Mouse (Mus musculus) heart, postnatal 14 days (tissue): ENCODE measurements at regions not wholly inside any gene's neighbourhood (a gene's known extent, or its start where the extent isn't known, plus 50 kb on each side); places are given as distances from the start of the nearest gene placed in this dataset.

Source experiments
- DNase-seq, 2 experiments: peaks; one replicate each; pipeline ENCODE4 v3.0.0; 2021 to 2022
- intact Hi-C: fragments of 180-260 bp; cut with DNase I; formaldehyde crosslinking; loops from one replicate; pipeline ENCODE4 v1.15.1; 2025

DNA sequence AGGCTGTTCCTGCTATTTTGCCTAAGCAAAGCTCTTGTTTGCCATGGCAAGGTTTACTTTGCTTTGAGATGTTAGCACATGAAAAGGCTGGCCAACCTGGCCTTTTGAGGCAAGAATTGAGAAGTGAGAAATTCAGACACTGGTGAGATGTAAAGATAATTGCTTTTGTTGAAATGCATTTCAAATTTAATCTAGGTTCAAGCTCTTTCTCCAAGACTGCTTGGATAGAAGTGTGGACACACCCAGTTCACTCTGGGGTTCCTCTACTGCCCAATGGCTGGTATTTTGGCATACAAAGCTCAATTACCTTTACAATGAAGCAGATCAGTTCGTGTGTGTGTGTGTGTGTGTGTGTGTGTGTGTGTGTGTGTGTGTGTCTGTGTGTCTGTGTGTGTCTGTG lies 123.8 kb upstream of the Rfx3 start:
- intact Hi-C loops = no loop called here
- no peak for DNase-seq

- DNase-seq = peak in 1 of 2 experiments; percentile 4
- intact Hi-C loops = loop anchor here (10.0 kb wide), 1 partner anchor 667 kb away; no protein-coding TSS in a partner anchor
Observed at GRCm38 (mm10) chr19:28111263-28112180, 100.6 kb upstream of the Rfx3 start.

GRCm38 (mm10) chr19:28095620-28096019 lies 84.7 kb upstream of the Rfx3 start:
- intact Hi-C loops = no loop called here
- no peak for DNase-seq

DNA sequence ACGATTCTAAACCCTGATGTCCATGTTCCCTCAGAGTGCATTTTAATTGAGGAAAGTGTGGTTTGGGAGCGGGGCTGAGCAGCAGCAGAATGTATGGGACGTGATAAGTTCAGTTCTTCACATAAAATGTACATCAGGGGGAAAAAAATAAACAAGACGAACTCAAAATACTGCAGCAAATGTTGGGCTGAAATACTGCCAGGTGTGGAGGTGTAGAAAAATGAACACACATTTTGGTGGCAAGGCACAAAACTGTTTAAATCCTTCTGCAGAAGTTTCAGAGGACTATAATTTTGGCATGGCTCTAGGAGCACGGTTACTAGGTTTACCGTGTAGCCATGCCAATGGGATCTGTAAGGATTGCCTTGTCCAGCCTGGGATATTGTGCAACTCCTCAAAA lies 81.3 kb upstream of the Rfx3 start:
- no peak for DNase-seq
- intact Hi-C loops = no loop called here

DNA sequence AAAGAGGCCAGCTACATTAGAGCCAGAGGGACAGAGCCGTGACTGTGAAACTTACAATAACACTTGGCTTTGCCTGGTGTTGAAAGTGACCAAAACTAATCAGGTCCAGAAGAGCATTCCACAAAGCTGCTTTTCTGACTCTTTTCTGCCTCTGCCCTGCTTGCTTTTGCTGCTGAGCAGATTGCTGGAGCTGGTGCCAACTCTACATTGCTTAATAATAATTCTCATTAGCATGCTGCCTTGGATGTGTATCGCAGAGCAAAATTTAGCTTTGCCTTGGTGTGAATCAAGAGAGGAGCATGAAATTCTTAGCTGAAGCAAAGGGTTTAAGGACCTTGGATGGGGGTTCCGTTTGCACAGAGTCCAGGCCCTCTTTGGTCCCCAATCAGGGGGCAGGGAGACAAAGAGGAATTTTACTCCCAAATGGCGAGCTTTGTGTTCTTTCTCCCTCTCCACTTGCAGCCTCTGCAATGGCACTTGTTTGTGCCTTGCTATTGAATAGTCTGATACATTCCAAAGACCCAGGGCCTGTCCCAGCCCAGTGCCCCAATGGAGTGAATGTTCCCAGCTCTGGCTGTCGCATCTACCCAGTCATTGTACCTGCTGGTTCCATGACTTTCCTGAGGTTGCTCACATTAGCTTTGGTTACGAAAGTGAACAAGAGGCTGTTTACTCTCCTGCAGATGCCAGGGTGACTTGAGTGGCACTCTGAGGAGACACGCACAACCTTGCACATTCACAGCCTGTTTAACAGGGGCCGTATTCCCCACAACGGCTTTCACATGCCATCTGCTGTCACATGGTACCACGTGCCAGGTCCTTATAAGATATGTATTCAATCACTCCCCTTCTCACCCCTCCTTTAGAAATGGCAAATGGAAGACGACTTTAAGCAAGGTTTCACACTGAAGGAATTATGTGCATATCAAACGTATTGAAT lies 76.9 kb upstream of the Rfx3 start:
- DNase-seq = no peak
- intact Hi-C loops = no loop called here

DNA sequence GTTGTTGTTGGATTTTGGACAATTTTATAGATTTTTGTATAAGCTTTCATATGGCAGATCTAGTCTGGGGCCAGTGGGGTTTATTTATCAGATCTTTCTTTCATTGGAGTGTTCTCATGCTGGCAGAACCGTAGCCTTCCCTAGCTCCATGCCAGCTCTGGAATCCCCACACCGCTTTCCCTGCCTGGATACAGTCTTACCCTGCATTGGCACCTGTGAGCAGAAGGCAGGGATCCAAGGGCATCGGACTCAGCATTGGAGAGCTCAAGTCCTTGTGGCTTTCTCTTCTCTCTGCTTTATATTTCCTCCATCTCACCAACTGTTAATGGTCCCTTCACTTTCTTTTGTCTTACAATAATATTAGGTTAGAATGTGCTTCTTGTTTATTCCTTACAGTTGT lies 59.4 kb upstream of the Rfx3 start:
- intact Hi-C loops = no loop called here
- no peak for DNase-seq
